Mouse (Mus musculus) liver, embryonic 13.5 days (tissue): ENCODE results near the gene Fam173a. TPM values are rescaled to one million over a fixed set of nuclear protein-coding genes. Genes with fewer than 3 reads are reported as not detected.
"Not testable (repeated sequence)": the region's sequence is repeated elsewhere in the genome, so short reads cannot be mapped to it uniquely, and the experiment has no call there.

Source experiments
- ATAC-seq: fragments of 200-750 bp; cut with Nextera tagmentation; 2 replicates; pipeline ENCODE4 v1.8.0; 2017; ENCODE audit warnings: low read depth, mild to moderate bottlenecking, moderate number of reproducible peaks, moderate library complexity
- DNase-seq: peaks from one replicate; pipeline ENCODE4 v3.0.0; 2022
- H3K27ac ChIP-seq: fragments of 300-500 bp; sonication (generic); 2 replicates; pipeline ENCODE4 v1.5.1; 2015; ENCODE audit warnings: moderate library complexity, mild to moderate bottlenecking, inconsistent platforms
- H3K27me3 ChIP-seq: fragments of 300-500 bp; sonication (generic); 2 replicates; pipeline ENCODE4 v1.6.1; 2015; ENCODE audit warnings: mild to moderate bottlenecking, inconsistent platforms
- H3K36me3 ChIP-seq: fragments of 300-500 bp; sonication (generic); 2 replicates; pipeline ENCODE4 v1.6.1; 2015; ENCODE audit warnings: mild to moderate bottlenecking, inconsistent platforms
- H3K4me1 ChIP-seq: fragments of 300-500 bp; sonication (generic); replicated peaks from 2 replicates; pipeline ENCODE4 v1.6.1; 2015; ENCODE audit warnings: inconsistent platforms
- H3K4me2 ChIP-seq: fragments of 300-500 bp; sonication (generic); 2 replicates; pipeline ENCODE4 v1.6.1; 2015; ENCODE audit warnings: inconsistent platforms, mild to moderate bottlenecking, moderate library complexity
- H3K4me3 ChIP-seq: fragments of 300-500 bp; sonication (generic); replicated peaks from 2 replicates; pipeline ENCODE4 v1.5.1; 2015; ENCODE audit warnings: mild to moderate bottlenecking, inconsistent platforms
- H3K9ac ChIP-seq: fragments of 300-500 bp; sonication (generic); 2 replicates; pipeline ENCODE4 v1.6.1; 2015; ENCODE audit warnings: mild to moderate bottlenecking, inconsistent platforms
- H3K9me3 ChIP-seq: fragments of 300-500 bp; sonication (generic); replicated peaks from 2 replicates; pipeline ENCODE4 v1.6.1; 2016; ENCODE audit warnings: inconsistent platforms
- WGBS: fragments of 180-500 bp; shearing (Covaris S2); methylation state at CpG from one replicate; pipeline ENCODE4 v1.1.7; 2015; ENCODE audit not compliant: insufficient replicate concordance; 5-methylcytosine and 5-hydroxymethylcytosine counted together
- microRNA-seq: library from miRNA; unstranded; fragments of <30 nt; microRNA quantifications from one replicate; pipeline ENCODE4, GENCODE M21; 2016
- polyA plus RNA-seq: library from polyadenylated mRNA; unstranded; fragments of >200 nt; fragmentation: Nextera tagmentation; extraction: Ambion mirVana; gene quantifications from 2 replicates; pipeline ENCODE4 v1.2.1, GENCODE M21; 2015

The Fam173a gene
- polyA plus RNA-seq, 1 experiment from 2014 or later, result 61.8 TPM

DNA sequence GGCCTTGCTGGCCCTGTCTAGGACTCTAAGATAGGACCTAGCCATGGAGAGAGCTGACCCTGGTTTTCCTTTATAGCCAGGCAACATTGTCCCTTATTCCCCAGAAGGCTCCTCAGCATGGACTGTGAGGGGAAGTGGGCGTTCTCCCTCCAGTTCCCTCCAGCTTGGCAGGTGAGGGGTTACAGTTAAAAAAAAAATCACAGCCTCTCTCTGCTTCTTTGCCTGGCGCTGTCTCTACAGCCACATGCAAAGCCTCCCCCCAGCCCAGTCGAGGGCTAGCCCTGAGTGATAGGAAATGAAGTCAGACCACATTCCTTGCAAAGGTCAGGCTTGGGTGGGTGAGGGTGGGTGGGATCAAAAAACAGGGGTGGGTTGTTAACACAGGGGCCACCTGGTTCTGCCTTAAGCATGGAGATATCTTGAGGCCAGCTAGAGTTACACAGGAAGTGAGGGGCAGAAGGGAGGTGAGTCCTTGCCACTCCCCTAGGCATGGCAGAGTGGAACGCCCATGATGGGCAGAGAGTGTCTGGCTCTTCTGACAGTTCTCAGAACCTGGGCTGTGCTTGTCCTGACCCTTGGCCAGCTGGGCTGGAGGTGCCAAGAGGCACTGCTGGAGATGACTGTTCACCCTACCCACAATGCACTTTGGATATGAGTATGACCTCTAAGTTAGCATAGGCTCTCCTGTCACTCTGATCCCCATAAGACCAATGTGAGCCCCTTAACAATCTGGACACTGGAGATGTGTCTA is 36.9 kb downstream of the Fam173a start:
- no peak for ATAC-seq
- no peak overlapping the region for H3K27ac ChIP-seq

DNA sequence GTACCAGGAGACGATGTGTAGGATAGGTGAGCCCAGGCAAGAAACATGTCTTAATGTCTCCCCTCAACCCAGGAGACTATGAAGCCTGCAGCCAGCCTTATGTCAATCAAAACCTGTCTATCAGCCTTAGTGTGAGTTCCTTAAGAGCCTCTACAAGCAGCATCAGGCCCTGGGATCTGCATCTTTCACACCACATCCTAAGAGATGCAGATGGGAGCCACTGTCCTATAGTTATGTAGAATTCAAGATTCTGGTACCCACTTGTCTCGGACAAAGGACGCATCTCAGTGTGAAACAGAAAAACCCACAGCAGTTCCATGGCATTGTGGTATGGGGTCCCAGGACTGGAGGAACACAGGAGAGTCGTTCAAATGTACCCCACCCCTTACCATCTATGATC is 37.6 kb downstream of the Fam173a start:
- H3K36me3 ChIP-seq, result no peaks in the 10 kb centered on the region
- no peak overlapping the region for H3K27ac ChIP-seq
- H3K27me3 ChIP-seq, result 0 out of 2 replicates have a peak, but pooled peaks cover 3% of the 10 kb centered on the region
- WGBS, result 57% methylated on average over 4 of the region's 4 CpGs
- no peaks in the 10 kb centered on the region for H3K9me3 ChIP-seq
- no peak for DNase-seq
- no peak for ATAC-seq
- no peaks in the 10 kb centered on the region for H3K4me1 ChIP-seq
- no peak overlapping the region for H3K4me3 ChIP-seq
- no peak overlapping the region for H3K4me2 ChIP-seq
- H3K9ac ChIP-seq, result no peak overlapping the region

More for the DNA sequence above, 36.9 kb downstream of the Fam173a start:
- DNase-seq, result no peak
- Histone ChIP-seq H3K4me1 (no peaks in the 10 kb centered on the region), H3K4me2 (no peak overlapping the region), H3K9ac (no peak overlapping the region), H3K27me3 (0 out of 2 replicates have a peak, but pooled peaks cover 3% of the 10 kb centered on the region), H3K36me3 (no peaks in the 10 kb centered on the region), H3K9me3 (no peaks in the 10 kb centered on the region), H3K4me3 (no peak overlapping the region)
- 22% methylated on average over 4 of the region's 4 CpGs for WGBS

DNA sequence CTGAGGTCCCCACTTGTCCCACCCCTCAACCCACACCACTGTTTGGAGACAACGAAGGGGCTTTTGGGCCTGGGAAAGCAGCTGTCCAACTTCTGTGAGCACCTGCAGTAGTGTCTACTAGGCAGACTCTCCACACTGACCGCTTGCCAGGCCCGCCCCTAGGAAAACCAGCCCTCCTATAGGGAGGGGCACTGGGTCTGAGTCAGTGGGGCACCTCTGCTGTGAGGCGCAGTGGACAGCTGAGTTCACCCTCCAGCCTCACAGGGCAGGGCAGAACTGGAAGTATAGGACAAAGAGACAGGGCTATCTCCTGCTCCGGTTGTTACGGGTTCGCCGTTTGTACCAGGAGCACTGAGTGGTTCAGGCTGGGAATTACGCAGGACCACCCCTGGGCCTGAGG is 38.5 kb downstream of the Fam173a start, which contains the start of gene Msln:
Msln (minus strand) TSS at position 138 of the 400 bp plus-strand sequence.
- Histone ChIP-seq H3K27me3 (0 out of 2 replicates have a peak, but pooled peaks cover 5% of the 10 kb centered on the region), H3K9ac (no peak within 1 kb of the TSS), H3K4me2 (no peak within 1 kb of the TSS), H3K4me1 (no peaks in the 10 kb centered on the region), H3K27ac (no peak within 1 kb of the TSS), H3K4me3 (no peak within 1 kb of the TSS), H3K9me3 (no peaks in the 10 kb centered on the region), H3K36me3 (no peaks in the 10 kb centered on the region)
- DNase-seq (no peak), ATAC-seq (no peak)
- WGBS, result 72% methylated on average over 9 of the region's 9 CpGs

DNA sequence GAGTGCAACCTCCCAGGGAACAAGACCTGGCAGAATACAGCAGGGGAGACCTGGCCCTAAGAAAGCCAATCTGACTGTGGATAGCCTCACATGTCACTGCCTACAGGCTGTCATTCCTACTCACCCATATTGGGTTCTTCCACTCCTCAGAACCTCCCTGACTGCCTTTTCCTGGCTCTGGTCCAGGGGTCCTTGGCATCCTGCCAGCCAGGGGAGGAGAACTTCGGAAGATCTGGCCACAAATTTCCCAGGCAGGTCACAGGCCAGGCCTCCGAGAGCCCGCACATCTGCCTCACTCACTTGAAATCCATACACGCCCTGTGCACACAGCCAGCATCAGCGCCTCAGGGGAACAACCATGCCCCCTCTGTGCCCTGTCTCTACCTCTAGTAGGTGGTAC is 41.3 kb downstream of the Fam173a start:
- Histone ChIP-seq H3K9ac (no peak overlapping the region), H3K4me3 (no peak overlapping the region), H3K36me3 (no peaks in the 10 kb centered on the region), H3K27me3 (0 out of 2 replicates have a peak, but pooled peaks cover 5% of the 10 kb centered on the region), H3K9me3 (no peaks in the 10 kb centered on the region), H3K4me1 (no peaks in the 10 kb centered on the region), H3K27ac (no peak overlapping the region), H3K4me2 (no peak overlapping the region)
- ATAC-seq (no peak), DNase-seq (no peak)
- 50% methylated on average over 5 of the region's 5 CpGs for WGBS

DNA sequence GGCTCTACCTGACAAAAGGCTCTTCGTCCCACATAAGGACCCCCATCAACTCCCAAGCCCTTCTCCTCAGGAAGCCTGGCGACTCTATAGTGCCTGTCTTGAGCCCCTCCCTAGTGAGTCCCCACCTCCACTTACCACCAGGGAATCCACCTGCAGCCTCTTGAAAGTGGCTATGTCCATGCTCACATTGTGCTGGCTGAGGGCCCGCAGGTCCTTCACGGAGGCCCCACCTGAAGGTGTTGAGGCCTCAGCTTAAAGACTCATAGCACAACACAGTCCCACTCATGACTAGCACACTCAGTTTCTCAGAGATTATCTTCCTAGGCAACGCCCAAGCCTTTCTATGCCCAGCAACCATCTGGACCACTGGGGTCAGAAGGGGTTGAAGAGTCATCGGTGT is 43.4 kb downstream of the Fam173a start:
- Histone ChIP-seq H3K27me3 (0 out of 2 replicates have a peak, but pooled peaks cover 5% of the 10 kb centered on the region), H3K9ac (no peak overlapping the region), H3K36me3 (no peaks in the 10 kb centered on the region), H3K4me1 (no peaks in the 10 kb centered on the region), H3K4me3 (no peak overlapping the region), H3K4me2 (no peak overlapping the region), H3K9me3 (no peaks in the 10 kb centered on the region), H3K27ac (no peak overlapping the region)
- ATAC-seq, result no peak
- WGBS, result 62% methylated on average over 6 of the region's 6 CpGs
- no peak for DNase-seq

DNA sequence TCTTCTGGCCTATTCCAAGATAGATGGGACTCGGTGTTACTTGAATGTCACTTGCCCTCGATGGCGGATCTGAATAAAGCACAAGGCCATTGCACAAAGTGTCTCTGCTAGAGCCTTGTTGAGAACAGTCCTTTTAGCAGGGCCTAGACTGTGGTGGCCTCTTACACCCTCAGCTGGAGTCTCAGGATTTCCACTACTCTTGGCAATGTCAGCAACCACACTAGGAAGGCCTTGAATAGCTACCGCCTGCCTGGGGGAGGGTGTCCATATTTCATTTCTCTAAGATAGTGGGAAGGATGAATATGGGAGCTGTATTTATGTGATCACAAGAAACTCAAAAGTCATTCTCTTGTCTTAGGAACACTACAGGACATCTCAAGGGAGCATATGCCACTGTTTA is 44.5 kb downstream of the Fam173a start:
- no peak for DNase-seq

DNA sequence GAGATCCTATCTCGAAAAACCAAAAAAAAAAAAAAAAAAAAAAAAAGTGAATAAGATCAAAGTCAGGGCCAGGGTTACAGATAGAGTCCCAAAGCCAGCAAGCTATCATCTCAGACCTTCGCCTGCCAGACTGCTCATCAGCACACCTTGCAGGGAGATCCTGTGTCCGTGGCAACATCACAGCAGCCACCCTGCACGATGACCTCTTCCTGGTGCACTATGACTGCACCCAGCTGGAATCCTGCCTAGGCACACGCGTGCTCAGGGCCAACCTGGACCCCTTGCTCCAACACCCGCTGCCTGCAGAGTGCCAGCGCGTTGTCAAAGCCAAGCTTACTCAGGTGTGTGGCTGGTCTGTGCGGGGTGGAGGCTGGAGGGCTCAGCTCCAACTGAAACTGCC is 48.4 kb downstream of the Fam173a start:
- WGBS, result 50% methylated on average over 10 of the region's 10 CpGs
- DNase-seq, result no peak

More for the DNA sequence above, 44.5 kb downstream of the Fam173a start:
- Histone ChIP-seq H3K4me1 (no peaks in the 10 kb centered on the region), H3K4me2 (no peak overlapping the region), H3K9ac (no peak overlapping the region), H3K36me3 (no peaks in the 10 kb centered on the region), H3K9me3 (no peaks in the 10 kb centered on the region), H3K27me3 (0 out of 2 replicates have a peak, but pooled peaks cover 3% of the 10 kb centered on the region), H3K27ac (no peak overlapping the region), H3K4me3 (no peak overlapping the region)
- ATAC-seq, result no peak
- WGBS, result 75% methylated on average over 4 of the region's 4 CpGs

DNA sequence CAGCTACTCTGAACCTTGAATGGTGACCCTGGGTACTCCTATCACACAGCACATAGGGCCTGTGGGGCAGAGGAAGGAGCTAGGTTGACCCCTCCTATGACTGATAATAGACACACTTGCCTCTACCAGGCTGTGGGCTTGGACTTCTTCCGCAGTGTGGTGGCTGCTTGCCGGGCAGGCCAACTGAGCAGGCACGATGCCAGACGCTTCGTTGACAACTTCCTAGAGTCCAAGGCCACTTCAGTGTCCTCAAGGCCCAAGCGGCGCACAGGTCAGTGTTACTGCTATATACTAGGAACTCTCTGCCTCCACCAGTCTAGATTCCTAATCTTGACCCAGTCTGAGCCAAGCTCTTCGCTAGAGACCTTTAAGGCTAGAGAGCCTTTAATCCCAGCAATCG is 48.9 kb downstream of the Fam173a start:
- no peak for ATAC-seq
- H3K27me3 ChIP-seq, result no peaks in the 10 kb centered on the region
- no peak overlapping the region for H3K9ac ChIP-seq
- H3K9me3 ChIP-seq, result no peaks in the 10 kb centered on the region
- H3K4me2 ChIP-seq, result no peak overlapping the region
- WGBS, result 79% methylated on average over 9 of the region's 9 CpGs
- no peak overlapping the region for H3K27ac ChIP-seq
- no peak overlapping the region for H3K4me3 ChIP-seq
- DNase-seq, result no peak
- no peaks in the 10 kb centered on the region for H3K36me3 ChIP-seq
- H3K4me1 ChIP-seq, result no peaks in the 10 kb centered on the region

More for the DNA sequence above, 48.4 kb downstream of the Fam173a start:
- ATAC-seq, result no peak
- H3K27me3 ChIP-seq, result 0 out of 2 replicates have a peak, but pooled peaks cover 1% of the 10 kb centered on the region
- no peaks in the 10 kb centered on the region for H3K4me1 ChIP-seq
- H3K36me3 ChIP-seq, result no peaks in the 10 kb centered on the region
- H3K4me2 ChIP-seq, result no peak overlapping the region
- H3K9me3 ChIP-seq, result no peaks in the 10 kb centered on the region
- H3K4me3 ChIP-seq, result no peak overlapping the region
- no peak overlapping the region for H3K9ac ChIP-seq
- H3K27ac ChIP-seq, result no peak overlapping the region

DNA sequence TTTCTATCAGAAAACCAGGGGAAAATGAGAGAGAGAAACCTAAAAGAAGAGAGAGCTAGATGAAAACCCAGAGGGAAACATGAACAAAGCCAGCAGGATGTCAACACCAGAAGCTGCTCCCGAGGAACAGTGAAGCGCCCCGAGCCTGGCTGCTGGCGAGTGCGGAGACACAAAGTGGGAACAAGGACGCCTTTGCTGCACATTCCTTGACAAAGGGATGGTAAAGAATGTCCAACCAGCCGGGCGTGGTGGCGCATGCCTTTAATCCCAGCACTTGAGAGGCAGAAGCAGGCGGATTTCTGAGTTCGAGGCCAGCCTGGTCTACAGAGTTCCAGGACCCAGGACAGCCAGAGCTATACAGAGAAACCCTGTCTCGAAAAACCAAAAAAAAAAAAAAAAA is 51.2 kb downstream of the Fam173a start:
- H3K27ac ChIP-seq, ATAC-seq, H3K4me1 ChIP-seq, DNase-seq, H3K36me3 ChIP-seq, H3K4me3 ChIP-seq, H3K9ac ChIP-seq, H3K9me3 ChIP-seq, H3K4me2 ChIP-seq, H3K27me3 ChIP-seq: not testable (repeated sequence)
- 54% methylated on average over 12 of the region's 12 CpGs for WGBS

Small RNA genes lying within 50 kb of the gene (microRNA-seq; reads per million reads assigned to microRNA genes)
- gene Gm25083 (not detected), gene Mir3082 (not detected), gene Mir6966 (not detected)

Other genes starting within 250 kb of the Fam173a start
- 0.28 and 0.29 TPM in 2 replicates for gene Sox8, start 222.2 kb downstream of the Fam173a start, polyA plus RNA-seq
- gene Lmf1, start 213.8 kb downstream of the Fam173a start, polyA plus RNA-seq, result 11.3 and 11.6 TPM in 2 replicates
- 0.25 and 0.51 TPM in 2 replicates for gene Gng13, start 75.7 kb downstream of the Fam173a start, polyA plus RNA-seq
- 24.8 and 25.4 TPM in 2 replicates for gene Chtf18, start 65.5 kb downstream of the Fam173a start, polyA plus RNA-seq
- gene Rpusd1, start 65.2 kb downstream of the Fam173a start, polyA plus RNA-seq, result 7.6 and 8.4 TPM in 2 replicates
- gene Mslnl, start 56.9 kb downstream of the Fam173a start, polyA plus RNA-seq, result not detected in 2 replicates
- 0.81 and 1.2 TPM in 2 replicates for gene Msln, start 38.5 kb downstream of the Fam173a start, polyA plus RNA-seq
- 16.4 and 17.5 TPM in 2 replicates for gene Narfl, start 19.1 kb downstream of the Fam173a start, polyA plus RNA-seq
- 6.8 and 7.3 TPM in 2 replicates for gene Haghl, start 7.2 kb downstream of the Fam173a start, polyA plus RNA-seq
- gene Ccdc78, start 6.3 kb downstream of the Fam173a start, polyA plus RNA-seq, result 0.05 and 0.07 TPM in 2 replicates
- gene AC134908.4, start 2.8 kb upstream of the Fam173a start, polyA plus RNA-seq, result 0.46 TPM in 1 of 2 replicates, not detected in the other
- gene Metrn, start 4.2 kb upstream of the Fam173a start, polyA plus RNA-seq, result 21.2 and 23.8 TPM in 2 replicates
- gene Fbxl16, start 16.2 kb upstream of the Fam173a start, polyA plus RNA-seq, result 0.05 and 0.32 TPM in 2 replicates
- 11.9 and 14.2 TPM in 2 replicates for gene Wdr24, start 30.7 kb upstream of the Fam173a start, polyA plus RNA-seq
- 21.7 and 26.9 TPM in 2 replicates for gene Jmjd8, start 36.0 kb upstream of the Fam173a start, polyA plus RNA-seq
- gene Stub1, start 40.5 kb upstream of the Fam173a start, polyA plus RNA-seq, result 130 TPM in 2 replicates
- 0.20 and 0.30 TPM in 2 replicates for gene Rhbdl1, start 44.4 kb upstream of the Fam173a start, polyA plus RNA-seq
- 0.28 and 0.57 TPM in 2 replicates for gene Gm20683, start 48.9 kb upstream of the Fam173a start, polyA plus RNA-seq
- gene Rhot2, start 52.0 kb upstream of the Fam173a start, polyA plus RNA-seq, result 12.8 and 13.5 TPM in 2 replicates
- gene Wdr90, start 68.6 kb upstream of the Fam173a start, polyA plus RNA-seq, result 10.2 and 12.5 TPM in 2 replicates
- gene Mcrip2, start 75.9 kb upstream of the Fam173a start, polyA plus RNA-seq, result 62.1 and 66.2 TPM in 2 replicates
- 43.9 and 46.9 TPM in 2 replicates for gene Mettl26, start 82.2 kb upstream of the Fam173a start, polyA plus RNA-seq
- 0.65 and 1.00 TPM in 2 replicates for gene Wfikkn1, start 88.0 kb upstream of the Fam173a start, polyA plus RNA-seq
- gene Rab40c, start 126.8 kb upstream of the Fam173a start, polyA plus RNA-seq, result 6.5 and 7.0 TPM in 2 replicates
- gene Pigq, start 152.0 kb upstream of the Fam173a start, polyA plus RNA-seq, result 126 and 152 TPM in 2 replicates
- 5.1 and 7.2 TPM in 2 replicates for gene Nhlrc4, start 152.1 kb upstream of the Fam173a start, polyA plus RNA-seq
- gene A930017K11Rik, start 159.7 kb upstream of the Fam173a start, polyA plus RNA-seq, result 0.24 and 0.32 TPM in 2 replicates
- gene Capn15, start 192.9 kb upstream of the Fam173a start, polyA plus RNA-seq, result 11.1 and 12.3 TPM in 2 replicates